Mouse (Mus musculus): ENCODE data around the gene Gtdc1. TPM values are rescaled to one million over a fixed set of nuclear protein-coding genes. Genes with fewer than 3 reads are reported as not detected.

Gene Gtdc1
- polyA plus RNA-seq, 1 experiment from 2014 or later: 9.8 TPM

DNA sequence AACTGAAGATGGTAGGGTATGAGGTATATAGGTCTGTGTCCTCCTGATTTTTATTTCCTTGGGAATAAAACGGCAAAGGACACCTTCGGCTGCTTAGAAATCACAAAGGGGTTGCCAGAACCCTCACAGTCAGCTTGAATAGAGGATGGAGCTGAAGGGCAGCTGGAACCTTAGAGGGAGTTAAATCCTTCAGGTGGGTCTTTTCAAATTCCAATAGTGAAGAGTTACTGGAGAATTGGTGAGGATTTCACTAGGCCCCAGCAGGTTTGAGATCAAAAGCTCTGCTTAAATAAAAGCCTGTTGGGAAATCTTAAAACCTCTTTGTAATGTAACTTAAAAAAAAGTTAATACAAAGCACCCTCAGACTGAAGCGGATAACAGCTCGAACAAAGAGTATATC is 389.3 kb downstream of the Gtdc1 start:
- Histone ChIP-seq H3K9me3 (replicated peaks; ENCODE audit: control insufficient read depth, low read length) (no peaks in the 10 kb centered on the region), H3K27me3 (ENCODE audit: control insufficient read depth, insufficient read depth, low read length) (no peaks in the 10 kb centered on the region)

DNA sequence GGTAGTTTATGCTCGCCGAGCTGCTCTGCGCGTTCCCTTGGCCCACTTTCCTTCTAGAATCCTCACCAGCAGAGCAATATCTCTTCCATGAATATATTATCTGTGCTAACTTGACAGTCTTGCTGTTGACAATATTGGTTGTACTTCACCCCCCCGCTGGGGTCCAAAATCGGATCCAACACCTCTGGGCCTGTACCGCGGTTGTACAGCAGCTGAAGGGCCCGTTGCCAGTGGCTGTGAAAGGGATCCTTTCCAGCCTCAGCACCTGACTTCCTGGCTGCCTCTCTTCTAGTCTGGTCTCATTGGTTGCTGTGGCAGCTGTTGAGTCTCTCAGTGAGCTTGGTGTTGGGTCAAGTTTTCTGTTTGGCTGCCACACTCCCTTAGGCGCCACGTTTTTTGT is 391.7 kb downstream of the Gtdc1 start:
- no peaks in the 10 kb centered on the region for H3K27me3 ChIP-seq (ENCODE audit: control insufficient read depth, insufficient read depth, low read length)
- no peaks in the 10 kb centered on the region for H3K9me3 ChIP-seq (replicated peaks; ENCODE audit: control insufficient read depth, low read length)
- no peak for ATAC-seq (replicated peaks; ENCODE audit: insufficient number of reproducible peaks, low FRiP score, low TSS enrichment)
- no peaks in the 10 kb centered on the region for H3K4me1 ChIP-seq (ENCODE audit: control insufficient read depth, insufficient read depth, low read length)
- 93% methylated on average over 11 of the region's 11 CpGs for WGBS (ENCODE audit: insufficient replicate concordance)
- H3K36me3 ChIP-seq (ENCODE audit: control insufficient read depth, insufficient read depth, low read length): no peaks in the 10 kb centered on the region
- H3K4me2 ChIP-seq: no peak overlapping the region
- H3K27ac ChIP-seq (ENCODE audit: low read depth, low read length): no peak overlapping the region
- no peak overlapping the region for H3K4me3 ChIP-seq (ENCODE audit: low read depth, low read length)
- H3K9ac ChIP-seq (ENCODE audit: low read depth, low read length): no peak overlapping the region

More for the DNA sequence above, 389.3 kb downstream of the Gtdc1 start:
- WGBS (ENCODE audit: insufficient replicate concordance): 72% methylated on average over 4 of the region's 4 CpGs
- H3K4me2 ChIP-seq: no peak overlapping the region
- H3K4me3 ChIP-seq (ENCODE audit: low read depth, low read length): no peak overlapping the region
- H3K9ac ChIP-seq (ENCODE audit: low read depth, low read length): no peak overlapping the region
- H3K27ac ChIP-seq (ENCODE audit: low read depth, low read length): no peak overlapping the region
- no peaks in the 10 kb centered on the region for H3K4me1 ChIP-seq (ENCODE audit: control insufficient read depth, insufficient read depth, low read length)
- no peaks in the 10 kb centered on the region for H3K36me3 ChIP-seq (ENCODE audit: control insufficient read depth, insufficient read depth, low read length)
- no peak for ATAC-seq (replicated peaks; ENCODE audit: insufficient number of reproducible peaks, low FRiP score, low TSS enrichment)

DNA sequence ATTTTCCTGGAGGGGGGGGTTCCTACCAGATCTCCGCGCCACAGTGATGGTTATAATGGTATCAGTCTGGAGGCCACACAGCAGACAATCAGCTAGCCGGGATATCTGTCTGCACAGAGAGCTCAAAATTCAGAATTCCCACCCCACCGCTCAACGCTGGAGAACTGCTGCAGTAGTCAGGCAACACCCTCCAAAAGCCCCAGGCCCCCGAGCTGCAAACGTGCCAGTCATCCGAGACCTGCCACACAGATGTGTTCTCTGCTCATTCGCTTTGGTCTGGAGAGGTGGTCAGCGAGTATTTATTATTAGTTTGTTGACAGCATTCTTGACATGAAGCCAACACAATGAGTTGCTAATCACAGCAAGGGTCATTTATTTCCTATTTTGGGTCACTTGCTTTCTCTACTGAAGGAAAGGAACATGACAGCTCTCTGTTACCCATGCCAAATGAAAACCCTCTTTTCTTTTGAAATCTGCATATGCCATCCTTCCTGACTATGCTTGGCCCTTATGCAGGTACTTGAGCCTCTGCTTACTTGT is 392.3 kb downstream of the Gtdc1 start:
- Histone ChIP-seq H3K4me1 (ENCODE audit: control insufficient read depth, insufficient read depth, low read length) (no peaks in the 10 kb centered on the region), H3K27ac (ENCODE audit: low read depth, low read length) (no peak overlapping the region), H3K4me3 (ENCODE audit: low read depth, low read length) (no peak overlapping the region), H3K9ac (ENCODE audit: low read depth, low read length) (no peak overlapping the region), H3K9me3 (replicated peaks; ENCODE audit: control insufficient read depth, low read length) (no peaks in the 10 kb centered on the region), H3K4me2 (no peak overlapping the region), H3K27me3 (ENCODE audit: control insufficient read depth, insufficient read depth, low read length) (no peaks in the 10 kb centered on the region), H3K36me3 (ENCODE audit: control insufficient read depth, insufficient read depth, low read length) (no peaks in the 10 kb centered on the region)
- ATAC-seq (replicated peaks; ENCODE audit: insufficient number of reproducible peaks, low FRiP score, low TSS enrichment): no peak
- WGBS (ENCODE audit: insufficient replicate concordance): 75% methylated on average over 10 of the region's 10 CpGs

DNA sequence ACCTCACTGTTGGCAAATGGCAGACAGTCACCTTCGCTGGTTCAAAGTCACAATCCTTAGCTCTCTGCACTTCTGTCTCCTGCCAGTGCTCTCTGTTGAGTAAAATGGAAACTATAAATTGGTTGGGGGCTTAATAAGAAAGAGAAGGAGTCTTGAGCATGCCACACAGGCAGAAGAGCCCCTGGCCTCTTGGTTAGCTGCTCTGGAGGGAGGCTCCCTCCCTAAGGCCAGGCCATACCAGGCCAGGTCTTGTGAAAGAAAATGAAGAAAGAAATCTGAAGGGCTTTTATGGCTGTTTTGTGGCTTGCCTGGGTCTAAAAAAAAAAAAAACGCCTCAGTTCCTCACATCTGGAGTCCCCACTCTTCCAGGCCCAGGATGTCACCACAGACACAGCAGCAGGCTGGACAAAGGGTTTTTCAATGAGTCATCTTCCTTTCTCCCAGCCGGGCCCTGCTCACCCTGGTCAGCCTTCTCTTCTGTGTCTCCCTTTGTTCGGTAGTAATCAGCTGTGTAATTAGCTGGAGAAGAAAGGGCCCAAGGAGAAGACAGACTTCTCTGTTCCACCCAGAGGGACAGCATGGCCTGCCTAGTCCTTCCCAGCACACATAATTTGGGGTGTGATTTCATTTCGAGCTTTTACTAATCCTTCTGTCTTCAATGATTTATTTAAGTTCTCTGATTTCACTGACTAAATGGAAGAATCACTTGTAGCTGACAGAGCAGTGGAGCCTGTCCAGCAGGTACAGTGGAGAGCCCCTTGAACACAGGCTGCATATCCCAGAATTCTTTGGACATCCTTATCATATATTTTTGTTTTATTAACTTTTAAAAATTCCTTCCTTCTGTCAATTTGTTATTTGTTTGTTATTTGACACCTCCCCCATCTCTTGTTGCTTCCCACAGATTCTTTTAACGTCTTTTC is 401.1 kb downstream of the Gtdc1 start:
- 32% methylated on average over 6 of the region's 6 CpGs for WGBS (ENCODE audit: insufficient replicate concordance)
- Histone ChIP-seq H3K4me2 (no peak overlapping the region), H3K27ac (ENCODE audit: low read depth, low read length) (no peak overlapping the region), H3K36me3 (ENCODE audit: control insufficient read depth, insufficient read depth, low read length) (no peaks in the 10 kb centered on the region), H3K4me1 (ENCODE audit: control insufficient read depth, insufficient read depth, low read length) (no peaks in the 10 kb centered on the region), H3K27me3 (ENCODE audit: control insufficient read depth, insufficient read depth, low read length) (no peaks in the 10 kb centered on the region), H3K9me3 (replicated peaks; ENCODE audit: control insufficient read depth, low read length) (no peaks in the 10 kb centered on the region), H3K4me3 (ENCODE audit: low read depth, low read length) (no peak overlapping the region), H3K9ac (ENCODE audit: low read depth, low read length) (no peak overlapping the region)
- no peak; the same call in 1 of the 2 replicates for ATAC-seq (replicated peaks; ENCODE audit: insufficient number of reproducible peaks, low FRiP score, low TSS enrichment)

DNA sequence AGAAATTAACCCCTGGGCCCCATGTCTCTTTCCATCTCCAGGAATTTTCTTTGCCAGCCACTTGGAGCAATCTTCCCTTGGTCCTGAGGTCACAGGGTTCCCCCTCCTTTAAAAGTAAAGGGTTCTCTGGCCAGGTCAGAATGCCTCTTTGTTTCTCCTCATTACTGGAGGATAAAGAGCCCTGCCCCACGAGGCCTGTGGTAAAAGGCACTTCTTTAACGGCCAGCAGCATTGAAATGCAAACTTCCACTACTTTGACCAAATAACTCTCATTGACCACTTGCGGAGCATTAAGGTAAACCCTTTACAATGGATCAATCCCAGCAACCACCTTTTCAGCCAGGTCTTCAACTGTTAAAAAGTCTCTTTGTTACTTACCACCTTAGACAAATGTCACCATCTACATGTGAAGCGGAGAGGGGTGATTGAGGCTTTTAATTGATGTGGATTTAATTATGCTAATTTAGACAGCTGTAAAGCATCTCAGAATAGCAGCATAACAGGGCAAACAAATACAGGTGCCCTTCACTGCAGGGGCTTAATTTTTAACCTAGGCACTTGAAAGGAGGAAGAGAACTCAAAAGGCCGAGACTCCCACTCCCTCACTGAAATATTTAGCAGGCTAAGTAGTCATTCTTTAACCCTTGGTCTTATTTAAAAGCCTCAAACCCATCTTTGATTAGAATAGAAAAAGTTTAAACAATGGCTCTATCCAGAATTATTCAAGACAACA is 402.1 kb downstream of the Gtdc1 start:
- 55% methylated on average over 5 of the region's 5 CpGs for whole genome bisulfite sequencing (ENCODE audit: insufficient replicate concordance)

DNA sequence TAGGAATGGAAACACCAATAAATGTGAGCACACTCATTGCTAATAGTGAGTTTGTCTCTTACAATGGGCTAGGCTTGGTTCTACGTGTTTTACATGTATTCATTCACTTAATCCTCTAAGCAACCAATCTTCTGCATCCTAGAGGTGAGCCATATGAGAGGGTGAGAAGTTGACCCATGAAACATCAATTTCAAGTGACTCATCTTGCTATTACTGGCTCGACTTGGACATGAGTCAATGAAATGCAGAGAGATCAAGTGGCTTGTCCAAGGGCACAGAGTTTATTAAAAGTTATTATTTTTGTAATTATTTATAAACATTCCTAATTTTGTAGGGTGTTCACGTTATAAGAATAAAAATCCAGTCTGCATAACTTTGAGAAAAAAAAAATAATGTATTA is 408.2 kb downstream of the Gtdc1 start:
- 61% methylated on average over 3 of the region's 3 CpGs for WGBS (ENCODE audit: insufficient replicate concordance)
- Histone ChIP-seq H3K4me2 (no peak overlapping the region), H3K9me3 (replicated peaks; ENCODE audit: control insufficient read depth, low read length) (no peaks in the 10 kb centered on the region), H3K27me3 (ENCODE audit: control insufficient read depth, insufficient read depth, low read length) (no peaks in the 10 kb centered on the region), H3K27ac (ENCODE audit: low read depth, low read length) (no peak overlapping the region), H3K4me3 (ENCODE audit: low read depth, low read length) (no peak overlapping the region), H3K36me3 (ENCODE audit: control insufficient read depth, insufficient read depth, low read length) (no peaks in the 10 kb centered on the region), H3K9ac (ENCODE audit: low read depth, low read length) (no peak overlapping the region), H3K4me1 (ENCODE audit: control insufficient read depth, insufficient read depth, low read length) (no peaks in the 10 kb centered on the region)
- no peak for ATAC-seq (replicated peaks; ENCODE audit: insufficient number of reproducible peaks, low FRiP score, low TSS enrichment)

More for the DNA sequence above, 402.1 kb downstream of the Gtdc1 start:
- Histone ChIP-seq H3K36me3 (ENCODE audit: control insufficient read depth, insufficient read depth, low read length) (no peaks in the 10 kb centered on the region), H3K27ac (ENCODE audit: low read depth, low read length) (no peak overlapping the region), H3K4me2 (no peak overlapping the region), H3K27me3 (ENCODE audit: control insufficient read depth, insufficient read depth, low read length) (no peaks in the 10 kb centered on the region), H3K4me1 (ENCODE audit: control insufficient read depth, insufficient read depth, low read length) (no peaks in the 10 kb centered on the region), H3K9ac (ENCODE audit: low read depth, low read length) (no peak overlapping the region), H3K9me3 (replicated peaks; ENCODE audit: control insufficient read depth, low read length) (no peaks in the 10 kb centered on the region), H3K4me3 (ENCODE audit: low read depth, low read length) (no peak overlapping the region)
- no peak for ATAC-seq (replicated peaks; ENCODE audit: insufficient number of reproducible peaks, low FRiP score, low TSS enrichment)

DNA sequence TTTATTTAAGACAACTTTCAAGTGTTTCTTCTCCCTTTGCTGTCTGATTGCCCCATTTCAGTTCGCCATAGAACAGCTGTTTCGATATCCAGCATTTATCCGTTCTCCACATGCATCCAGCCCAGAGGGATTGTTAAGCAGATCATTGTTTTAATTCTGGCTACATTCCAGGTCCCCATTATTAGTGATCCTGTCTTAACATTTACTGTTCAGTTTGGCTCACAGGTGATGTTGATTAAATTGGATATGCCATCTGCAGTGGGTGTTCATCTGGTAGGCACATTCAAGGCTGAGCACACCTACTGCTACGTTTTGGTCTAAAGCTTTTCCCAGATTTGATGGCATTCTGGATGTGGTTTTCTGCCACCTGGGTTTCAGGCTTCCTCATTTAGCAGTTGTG is 409.4 kb downstream of the Gtdc1 start:
- H3K9me3 ChIP-seq (replicated peaks; ENCODE audit: control insufficient read depth, low read length): no peaks in the 10 kb centered on the region
- no peaks in the 10 kb centered on the region for H3K27me3 ChIP-seq (ENCODE audit: control insufficient read depth, insufficient read depth, low read length)
- H3K4me3 ChIP-seq (ENCODE audit: low read depth, low read length): no peak overlapping the region
- H3K36me3 ChIP-seq (ENCODE audit: control insufficient read depth, insufficient read depth, low read length): no peaks in the 10 kb centered on the region
- 86% methylated on average over 4 of the region's 4 CpGs for WGBS (ENCODE audit: insufficient replicate concordance)
- ATAC-seq (replicated peaks; ENCODE audit: insufficient number of reproducible peaks, low FRiP score, low TSS enrichment): no peak
- no peak overlapping the region for H3K9ac ChIP-seq (ENCODE audit: low read depth, low read length)
- H3K27ac ChIP-seq (ENCODE audit: low read depth, low read length): no peak overlapping the region
- no peak overlapping the region for H3K4me2 ChIP-seq
- H3K4me1 ChIP-seq (ENCODE audit: control insufficient read depth, insufficient read depth, low read length): no peaks in the 10 kb centered on the region
